Mouse (Mus musculus) myocyte (in vitro differentiated cells): ENCODE measurements around the gene D030056L22Rik.

Source experiments
- CEBPB ChIP-seq: IDR thresholded peaks from 2 replicates; pipeline ENCODE4 v1.6.1; 2011; ENCODE audit warnings: mild to moderate bottlenecking, moderate library complexity; ENCODE audit not compliant: poor library complexity, insufficient read depth, severe bottlenecking
- E2F4 ChIP-seq: IDR thresholded peaks from one replicate; pipeline ENCODE4 v1.6.1; 2011; ENCODE audit warnings: mild to moderate bottlenecking, control low read depth, moderate library complexity; ENCODE audit not compliant: insufficient read depth
- MYOD1 ChIP-seq, 3 experiments: IDR thresholded peaks; one replicate each; pipeline ENCODE4 v1.6.1; 2011; ENCODE audit warnings: control low read depth in 2 of 3, low read depth in 2 of 3, mild to moderate bottlenecking in 2 of 3, moderate library complexity in 1 of 3; ENCODE audit not compliant: insufficient read length in 2 of 3, control insufficient read depth in 1 of 3
- MYOG ChIP-seq, 3 experiments: IDR thresholded peaks; one replicate each; pipeline ENCODE4 v1.6.1; 2011; ENCODE audit warnings: control low read depth in 2 of 3, low read depth in 2 of 3, mild to moderate bottlenecking in 2 of 3; ENCODE audit not compliant: insufficient read length in 2 of 3, control insufficient read depth in 1 of 3, insufficient read depth in 1 of 3
- POLR2A ChIP-seq: IDR thresholded peaks from one replicate; pipeline ENCODE4 v1.6.1; 2011; ENCODE audit warnings: low read depth, mild to moderate bottlenecking, control low read depth, moderate library complexity; ENCODE audit not compliant: insufficient read length
- POLR2AphosphoS2 ChIP-seq: IDR thresholded peaks from one replicate; pipeline ENCODE4 v1.6.1; 2011; ENCODE audit warnings: low read depth, control low read depth; ENCODE audit not compliant: insufficient read length
- TCF12 ChIP-seq: IDR thresholded peaks from one replicate; pipeline ENCODE4 v1.6.1; 2011; ENCODE audit warnings: mild to moderate bottlenecking, control low read depth; ENCODE audit not compliant: poor library complexity, insufficient read depth, severe bottlenecking
- TCF3 ChIP-seq: IDR thresholded peaks from one replicate; pipeline ENCODE4 v1.6.1; 2011; ENCODE audit warnings: low read depth, control low read depth; ENCODE audit not compliant: insufficient read length

DNA sequence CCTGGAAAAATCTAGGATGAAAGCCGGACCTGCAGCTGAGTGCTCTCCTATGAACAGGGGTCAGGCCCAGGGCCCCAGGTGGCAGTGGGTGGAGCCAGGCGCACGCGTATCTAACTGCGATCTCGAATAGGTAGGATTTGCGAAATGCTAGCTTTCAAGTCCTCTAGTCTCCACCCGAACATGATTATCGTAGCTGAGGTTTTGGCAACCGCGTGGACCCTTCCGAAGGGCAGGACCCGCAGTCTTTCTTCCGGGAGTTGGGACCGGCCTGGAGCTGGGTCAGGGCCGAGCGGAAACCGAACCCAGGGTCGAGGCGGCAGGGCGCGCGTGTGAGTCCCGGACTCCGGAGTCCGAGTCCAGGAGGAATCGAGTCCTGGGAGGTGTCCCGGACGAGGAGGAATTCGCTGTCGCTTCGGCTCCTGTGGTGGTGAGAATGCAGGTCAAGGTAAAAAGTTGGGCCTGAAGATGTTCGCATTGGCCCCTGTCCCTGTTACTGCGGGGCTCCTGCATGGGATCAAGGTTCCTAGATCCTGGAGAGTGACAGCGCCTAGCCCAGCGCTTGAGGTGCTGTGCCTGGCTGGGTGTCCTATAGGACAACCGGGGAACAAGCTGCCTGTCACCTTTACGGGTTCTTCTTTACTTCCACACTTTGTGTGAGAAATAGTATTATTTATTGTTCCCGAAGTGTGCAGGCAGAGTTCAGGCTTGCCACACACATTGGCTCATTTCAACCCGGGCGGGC is 36.8 kb downstream of the D030056L22Rik start, which contains the start of gene Trpm6:
- TF ChIP-seq MYOD1 (IDR thresholded peaks at IDR 0.05; ENCODE audit: control insufficient read depth in 1 of 3, insufficient read length in 2 of 3, low read depth in 2 of 3) (no peak), POLR2AphosphoS2 (no peak), POLR2A (no peak), MYOG (IDR thresholded peaks at IDR 0.05; ENCODE audit: control insufficient read depth in 1 of 3, insufficient read depth in 1 of 3, insufficient read length in 2 of 3, low read depth in 2 of 3) (no peak), CEBPB (no peak), E2F4 (no peak), TCF3 (no peak), TCF12 (no peak)
